Mouse (Mus musculus) liver, adult 2 months (tissue): Measurements from ENCODE around the gene Lsm10.

Experiments
- CTCF ChIP-seq: fragments of 200-500 bp; IDR thresholded peaks from 2 replicates; pipeline ENCODE4 v1.5.1; 2011; ENCODE audit warnings: low read depth, low read length, control low read depth
- POLR2A ChIP-seq: fragments of 200-500 bp; IDR thresholded peaks from 2 replicates; pipeline ENCODE4 v1.6.1; 2011; ENCODE audit warnings: low read length, control low read depth; ENCODE audit not compliant: insufficient read depth; ENCODE audit errors: extremely low read depth

DNA sequence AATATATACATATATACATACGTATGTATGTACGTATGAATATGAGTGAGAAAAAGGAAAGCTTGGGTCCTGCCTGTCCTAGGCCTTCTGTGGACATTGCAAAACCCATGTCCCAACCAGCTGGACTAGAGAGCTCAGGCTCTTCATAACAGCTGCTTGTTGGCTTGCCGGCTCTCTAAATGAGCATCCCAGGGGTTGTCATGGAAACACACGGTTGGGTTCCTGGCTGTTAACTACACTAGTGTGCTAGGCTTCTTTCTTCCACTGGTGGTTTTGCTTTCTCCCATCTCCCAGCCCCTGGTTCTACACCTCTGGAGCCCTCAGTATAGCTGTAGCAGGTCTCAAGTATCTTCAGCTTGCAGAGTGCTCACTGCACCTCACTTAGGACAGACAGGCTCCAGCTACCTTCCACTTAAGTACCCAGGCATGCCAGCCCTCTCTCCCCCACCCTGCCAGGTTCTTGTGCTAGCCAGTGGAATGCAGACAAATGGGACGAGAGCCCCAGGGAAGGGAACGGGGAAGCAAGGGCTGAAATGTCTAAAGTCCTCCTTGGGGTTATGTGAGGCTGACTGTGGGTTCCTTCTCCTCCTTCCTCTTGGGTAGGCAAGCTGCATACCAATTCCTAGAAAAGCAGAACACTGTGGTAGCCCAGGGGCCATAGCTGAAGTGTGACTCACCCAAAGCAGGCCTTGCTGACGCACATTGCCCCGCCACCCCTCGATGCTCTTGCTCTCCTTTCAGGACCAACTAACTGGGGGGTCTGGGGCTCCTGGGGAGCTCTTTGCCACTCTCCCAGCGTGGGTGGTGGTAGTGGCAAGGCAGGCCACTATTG, 35.1 kb downstream of the Lsm10 start:
- TF ChIP-seq POLR2A: no peak
- TF ChIP-seq CTCF: no peak
